Comparison of ENCODE assay signal across 21 mouse cellular contexts in genomic region chr2:157400491-157400890, GRCm38 (mm10). TPM values are rescaled to one million over a fixed set of nuclear protein-coding genes. Genes with fewer than 3 reads are reported as not detected.
"Had no signal": no experiment of that assay in that cellular context is flagged by ENCODE, and none has a peak within 500 bp of the region (broad histone marks: within the 10 kb centered on the region; RNA-seq: fewer than 3 reads in every experiment).

No protein-coding gene starts in this region.

- DNase-seq: kidney, adult 8-10 months; layer of hippocampus, postnatal 36 days; liver, embryonic 13.5 days; lung, adult 2 months; midbrain, embryonic 14.5 days; right cerebral cortex, postnatal 4 days; thymus, adult 2 months; thymus, postnatal 14 days; thymus, postnatal 4 days had no signal

RNA-seq across cellular contexts. Expression of gene Ghrh, which starts 53.2 kb away (rescaled TPM):
- total RNA-seq: layer of hippocampus, adult 8-10 months; layer of hippocampus, postnatal 10 days; layer of hippocampus, postnatal 36 days; left cerebral cortex, postnatal 36 days; liver, adult 2 months; megakaryocyte progenitor cell, adult 5-6 weeks; megakaryocyte-erythroid progenitor cell, adult 5-6 weeks had no signal
- polyA plus RNA-seq: limb, embryonic 11.5 days; liver, adult 2 months; liver, embryonic 13.5 days; liver, embryonic 16.5 days; lung, adult 2 months; lung, embryonic 16.5 days; neural tube, embryonic 11.5 days; neural tube, embryonic 14.5 days; stomach, embryonic 14.5 days had no signal
